ENCODE assay signal across 17 mouse cellular contexts in the genomic region with DNA sequence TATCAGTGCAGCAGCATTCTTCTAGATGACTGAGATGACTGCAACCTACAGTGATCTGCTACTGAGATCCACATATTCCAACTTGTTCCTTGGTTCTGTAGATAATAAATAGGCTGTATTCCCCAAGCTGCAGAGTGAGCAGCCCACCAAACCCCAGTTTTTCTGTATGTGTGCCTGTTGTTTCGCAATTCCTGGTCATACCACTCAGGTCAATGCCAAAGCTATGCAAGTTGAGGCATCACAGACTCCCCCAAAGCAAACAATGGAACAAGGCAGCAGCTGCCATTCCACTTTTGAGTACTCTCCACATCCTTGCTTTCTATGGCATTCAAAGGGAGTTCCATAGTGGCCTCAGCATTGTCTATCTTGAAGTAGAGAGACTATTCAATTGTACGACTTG.
"Had no signal": no experiment of that assay in that cellular context is flagged by ENCODE, and none has a peak within 500 bp of the region (broad histone marks: within the 10 kb centered on the region; RNA-seq: fewer than 3 reads in every experiment).

No protein-coding gene starts in this region.

- H3K4me3 ChIP-seq: neural tube, embryonic 12.5 days; neural tube, embryonic 13.5 days; neural tube, embryonic 15.5 days; stomach, embryonic 15.5 days had no signal

- H3K36me3 ChIP-seq: neural tube, embryonic 12.5 days; neural tube, embryonic 13.5 days; neural tube, embryonic 15.5 days; stomach, embryonic 15.5 days had no signal

- H3K9ac ChIP-seq: neural tube, embryonic 12.5 days; neural tube, embryonic 13.5 days; neural tube, embryonic 15.5 days; stomach, embryonic 15.5 days had no signal

- H3K9me3 ChIP-seq: neural tube, embryonic 12.5 days; neural tube, embryonic 13.5 days; neural tube, embryonic 15.5 days; stomach, embryonic 15.5 days had no signal

- DNase-seq: retina, postnatal 1 day; right cerebral cortex, adult 18-20 months; right cerebral cortex, postnatal 14 days; right cerebral cortex, postnatal 25 days; right cerebral cortex, postnatal 4 days; spleen, adult 18-20 months; thymus, adult 18-20 months; thymus, adult 2 months; thymus, postnatal 14 days; thymus, postnatal 25 days; thymus, postnatal 36 days; thymus, postnatal 4 days had no signal

- H3K27ac ChIP-seq: neural tube, embryonic 12.5 days; neural tube, embryonic 13.5 days; neural tube, embryonic 15.5 days; stomach, embryonic 15.5 days; stomach, postnatal 0 days had no signal

- H3K4me1 ChIP-seq: neural tube, embryonic 12.5 days; neural tube, embryonic 13.5 days; neural tube, embryonic 15.5 days; stomach, embryonic 15.5 days had no signal

- H3K27me3 ChIP-seq: neural tube, embryonic 12.5 days; neural tube, embryonic 13.5 days; neural tube, embryonic 15.5 days; stomach, embryonic 15.5 days had no signal

- H3K4me2 ChIP-seq: neural tube, embryonic 12.5 days; neural tube, embryonic 13.5 days; neural tube, embryonic 15.5 days; stomach, embryonic 15.5 days had no signal
